Mouse (Mus musculus): ENCODE results near the gene Cul9.
"Not testable (repeated sequence)": the region's sequence is repeated elsewhere in the genome, so short reads cannot be mapped to it uniquely, and the experiment has no call there.

The Cul9 gene

GRCm38 (mm10) chr17:46502775-46503174, 43.4 kb downstream of the Cul9 start:
- no peak for DNase-seq (ENCODE audit: low spot score in 2 of 2)

GRCm38 (mm10) chr17:46497956-46498355, 48.2 kb downstream of the Cul9 start:
- no peak for DNase-seq (ENCODE audit: low spot score in 2 of 2)

GRCm38 (mm10) chr17:46496623-46497434, 49.4 kb downstream of the Cul9 start, which contains the start of gene Dnph1:
TSS of gene Dnph1 (plus strand) at chr17:46496711.
- peak in 1 of 2 experiments; percentile 9 for DNase-seq (ENCODE audit: low spot score in 2 of 2)

GRCm38 (mm10) chr17:46496081-46496480, 50.1 kb downstream of the Cul9 start:
- DNase-seq (ENCODE audit: low spot score in 2 of 2): not testable (repeated sequence)

GRCm38 (mm10) chr17:46495486-46495885, 50.7 kb downstream of the Cul9 start:
- DNase-seq (ENCODE audit: low spot score in 2 of 2): no peak

GRCm38 (mm10) chr17:46487431-46487830, 58.8 kb downstream of the Cul9 start, which contains the start of gene Ttbk1:
TSS of gene Ttbk1 (minus strand) at chr17:46487675.
- DNase-seq (ENCODE audit: low spot score in 2 of 2): no peak

- no peak for DNase-seq (ENCODE audit: low spot score in 2 of 2)
Measured at GRCm38 (mm10) chr17:46486995-46487394, 59.2 kb downstream of the Cul9 start.

- peak in 1 of 2 experiments; percentile 79 for DNase-seq (ENCODE audit: low spot score in 2 of 2)
Measured at GRCm38 (mm10) chr17:46484461-46484875, 61.7 kb downstream of the Cul9 start.

GRCm38 (mm10) chr17:46484021-46484431, 62.2 kb downstream of the Cul9 start:
- peak; percentile 78 to 91 for DNase-seq (ENCODE audit: low spot score in 2 of 2)

- peak in 1 of 2 experiments; percentile 10 for DNase-seq (ENCODE audit: low spot score in 2 of 2)
Measured at GRCm38 (mm10) chr17:46483561-46484001, 62.6 kb downstream of the Cul9 start.

- no peak for DNase-seq (ENCODE audit: low spot score in 2 of 2)
Measured at GRCm38 (mm10) chr17:46477286-46477685, 68.9 kb downstream of the Cul9 start.

- no peak for DNase-seq (ENCODE audit: low spot score in 2 of 2)
Measured at GRCm38 (mm10) chr17:46476601-46477000, 69.6 kb downstream of the Cul9 start.

GRCm38 (mm10) chr17:46467830-46468229, 78.4 kb downstream of the Cul9 start:
- DNase-seq (ENCODE audit: low spot score in 2 of 2): no peak

GRCm38 (mm10) chr17:46462226-46462625, 84.0 kb downstream of the Cul9 start:
- no peak for DNase-seq (ENCODE audit: low spot score in 2 of 2)

- no peak for DNase-seq (ENCODE audit: low spot score in 2 of 2)
Measured at GRCm38 (mm10) chr17:46461347-46461746, 84.8 kb downstream of the Cul9 start.

- DNase-seq (ENCODE audit: low spot score in 2 of 2): no peak
Measured at GRCm38 (mm10) chr17:46460673-46461072, 85.5 kb downstream of the Cul9 start.

- DNase-seq (ENCODE audit: low spot score in 2 of 2): no peak
Measured at GRCm38 (mm10) chr17:46458439-46458838, 87.7 kb downstream of the Cul9 start.

- peak; percentile 21 to 39 for DNase-seq (ENCODE audit: low spot score in 2 of 2)
Measured at GRCm38 (mm10) chr17:46457791-46458190, 88.4 kb downstream of the Cul9 start.

- peak in 1 of 2 experiments; percentile 8 for DNase-seq (ENCODE audit: low spot score in 2 of 2)
Measured at GRCm38 (mm10) chr17:46455110-46455691, 91.0 kb downstream of the Cul9 start.

GRCm38 (mm10) chr17:46454539-46454938, 91.6 kb downstream of the Cul9 start:
- no peak for DNase-seq (ENCODE audit: low spot score in 2 of 2)

GRCm38 (mm10) chr17:46453970-46454411, 92.2 kb downstream of the Cul9 start:
- DNase-seq (ENCODE audit: low spot score in 2 of 2): no peak

GRCm38 (mm10) chr17:46453302-46453948, 92.8 kb downstream of the Cul9 start:
- DNase-seq (ENCODE audit: low spot score in 2 of 2): no peak
